Mouse (Mus musculus) cerebellum, adult 8-10 months (tissue): ENCODE measurements around the gene Shroom1.
A peak's percentile ranks its signal among the peaks of the same experiment; 100 is the strongest.

Experiments
- DNase-seq: peaks from one replicate; pipeline ENCODE4 v3.0.0; 2022

The Shroom1 gene

DNA sequence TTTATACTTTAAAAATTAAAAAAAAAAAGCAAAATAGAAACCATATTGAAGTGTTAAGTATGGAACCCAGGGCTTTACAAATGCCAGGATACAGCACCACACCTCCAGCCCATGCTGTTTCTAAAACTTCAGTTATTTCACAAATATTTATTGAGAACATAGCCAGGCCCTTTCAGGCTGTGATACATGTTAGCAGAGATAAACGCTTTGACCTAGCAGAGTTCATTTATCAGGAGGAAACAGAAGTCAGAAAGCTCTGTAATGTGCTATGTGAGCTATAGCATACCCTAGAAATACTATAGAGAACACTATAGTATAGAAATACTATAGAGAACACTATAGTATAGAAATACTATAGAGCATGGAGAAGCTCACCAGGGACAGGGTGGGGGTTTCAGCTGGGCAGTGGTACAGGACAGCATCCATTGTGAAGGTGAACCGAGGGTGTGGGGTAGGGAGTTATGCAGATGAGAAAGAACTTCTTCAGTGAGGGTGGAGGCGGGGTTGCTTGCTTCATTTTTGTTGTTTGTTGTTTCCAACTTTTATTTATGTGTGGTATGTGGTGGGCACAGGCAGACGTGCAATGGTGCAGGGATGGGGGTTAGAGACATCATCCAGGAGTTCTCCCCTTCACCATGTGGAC is 24.2 kb downstream of the Shroom1 start:
- no peak for DNase-seq

DNA sequence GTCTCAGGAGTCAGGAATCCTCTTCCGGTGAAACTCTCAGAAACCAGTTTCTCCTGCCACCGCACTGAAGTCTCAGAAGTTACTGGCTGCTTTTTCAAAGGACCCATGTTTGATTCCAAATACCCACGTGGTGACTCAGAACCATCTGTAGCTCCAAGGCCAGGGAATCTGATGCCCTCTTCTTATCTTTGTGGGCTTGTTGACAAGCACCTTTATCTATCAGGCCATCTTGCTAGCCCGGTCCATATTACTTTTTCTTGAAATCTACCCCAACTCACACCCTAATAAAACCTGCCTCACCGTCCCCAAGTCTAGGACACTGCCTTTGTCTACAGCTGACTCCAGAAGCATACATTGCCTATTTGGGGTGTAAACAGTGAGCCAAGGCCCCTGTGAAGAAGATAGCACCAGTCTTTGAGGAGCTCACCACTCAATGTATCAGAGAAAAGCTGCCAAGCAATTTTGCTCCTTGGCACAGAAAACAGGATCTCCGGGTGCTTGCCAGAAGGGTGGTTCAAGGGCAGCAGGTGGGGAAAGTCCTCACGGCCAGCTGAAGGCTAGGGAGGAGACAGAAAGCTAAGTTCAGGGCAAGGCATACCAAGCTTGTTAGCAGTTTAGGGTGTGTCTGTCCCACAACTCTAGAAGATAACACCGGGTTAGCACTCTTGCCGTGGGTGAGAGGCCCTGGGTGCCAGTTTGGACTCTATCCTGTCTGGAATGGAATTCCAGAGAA is 26.3 kb downstream of the Shroom1 start:
- DNase-seq, result peak; percentile 56

DNA sequence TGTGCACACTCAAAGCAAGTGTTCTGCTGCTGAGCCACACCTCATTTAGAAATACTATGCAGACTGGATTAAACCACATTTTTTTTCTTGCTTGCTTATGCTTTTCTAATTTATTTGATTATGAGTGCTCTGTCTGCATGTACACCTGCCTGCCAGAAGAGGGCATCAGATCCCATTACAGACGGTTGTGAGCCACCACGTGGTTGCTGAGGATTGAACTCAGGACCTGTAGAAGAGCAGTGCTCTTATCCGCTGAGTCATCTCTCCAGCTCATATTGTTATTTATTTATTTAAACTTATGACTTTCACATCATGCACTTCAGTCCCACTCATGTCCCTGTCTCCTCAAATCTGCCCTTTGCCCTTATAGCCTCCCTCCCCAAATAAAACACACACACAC is 28.7 kb downstream of the Shroom1 start:
- DNase-seq, result no peak

DNA sequence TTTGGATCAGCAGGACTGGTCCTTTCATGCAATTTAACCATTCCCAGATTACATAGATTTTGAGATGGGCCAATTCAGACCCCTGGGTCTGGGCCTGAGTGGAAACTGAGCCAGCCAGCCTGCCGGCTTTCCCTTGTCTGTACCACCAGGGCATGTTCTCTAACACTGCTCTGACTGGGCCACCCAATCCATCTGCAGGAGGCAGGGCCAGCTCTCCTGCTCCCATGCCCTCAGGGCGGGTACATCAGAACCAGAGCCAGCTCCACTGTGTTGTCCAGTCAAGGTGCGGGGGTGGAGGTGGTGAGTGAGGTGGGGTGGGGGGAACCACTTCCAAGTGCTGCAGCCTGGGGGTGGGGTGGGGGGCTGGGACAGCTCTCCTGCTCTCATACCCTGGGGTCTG is 29.3 kb downstream of the Shroom1 start:
- DNase-seq, result no peak

DNA sequence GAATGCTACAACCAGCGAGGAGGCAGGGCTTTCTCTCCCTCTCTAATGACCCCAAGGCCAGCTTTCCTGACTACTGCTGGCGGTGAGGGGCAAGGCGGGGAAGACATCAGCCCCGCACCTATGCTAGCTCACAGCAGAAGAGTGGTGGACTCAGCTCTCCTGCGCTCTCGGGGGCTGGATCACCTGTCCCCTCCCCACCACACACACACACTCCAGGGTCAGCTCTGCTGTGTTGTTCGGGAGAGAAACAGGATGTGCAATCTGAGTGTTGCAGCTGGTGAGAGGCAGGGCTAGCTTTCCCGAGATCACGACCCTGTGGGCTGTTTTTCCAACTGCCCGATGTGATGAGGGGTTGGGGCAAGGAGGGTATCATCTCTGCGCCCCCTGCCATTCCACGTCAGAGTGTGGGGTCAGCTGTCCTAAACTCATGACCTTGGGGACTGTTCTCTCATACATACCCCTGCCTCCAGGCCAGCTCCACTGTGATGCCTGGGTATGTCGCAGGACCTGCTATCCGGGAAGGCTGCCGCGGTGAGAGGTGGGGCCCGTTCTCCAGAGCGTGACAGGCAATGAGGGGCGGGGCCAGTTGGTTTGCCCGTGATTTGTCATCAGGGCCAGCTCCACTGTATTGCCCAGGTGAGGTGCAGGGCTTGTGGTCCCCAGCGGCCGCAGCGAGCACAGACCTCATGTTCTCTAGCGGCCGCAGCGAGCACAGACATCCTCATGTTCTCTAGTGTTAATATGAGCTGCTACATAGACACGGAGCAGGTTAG is 30.0 kb downstream of the Shroom1 start:
- peak; percentile 82 for DNase-seq

DNA sequence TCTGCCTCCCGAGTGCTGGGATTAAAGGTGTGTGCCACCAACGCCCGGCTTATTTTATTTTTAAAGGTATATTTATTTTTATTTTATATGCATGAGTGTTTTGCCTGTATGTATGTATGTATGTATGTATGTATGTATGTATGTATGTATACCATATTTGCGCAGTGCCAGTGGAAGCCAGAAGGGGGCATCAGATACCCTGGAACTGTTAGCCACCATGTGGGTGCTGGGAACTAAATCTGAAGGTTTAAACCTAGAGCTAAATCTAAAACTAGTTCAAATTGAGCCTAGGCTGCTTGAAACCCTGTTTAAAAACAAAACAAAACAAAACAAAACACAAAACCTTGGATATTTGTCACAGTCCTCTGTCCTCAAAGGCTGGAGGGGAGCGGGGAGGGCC is 32.0 kb downstream of the Shroom1 start:
- DNase-seq, result no peak

DNA sequence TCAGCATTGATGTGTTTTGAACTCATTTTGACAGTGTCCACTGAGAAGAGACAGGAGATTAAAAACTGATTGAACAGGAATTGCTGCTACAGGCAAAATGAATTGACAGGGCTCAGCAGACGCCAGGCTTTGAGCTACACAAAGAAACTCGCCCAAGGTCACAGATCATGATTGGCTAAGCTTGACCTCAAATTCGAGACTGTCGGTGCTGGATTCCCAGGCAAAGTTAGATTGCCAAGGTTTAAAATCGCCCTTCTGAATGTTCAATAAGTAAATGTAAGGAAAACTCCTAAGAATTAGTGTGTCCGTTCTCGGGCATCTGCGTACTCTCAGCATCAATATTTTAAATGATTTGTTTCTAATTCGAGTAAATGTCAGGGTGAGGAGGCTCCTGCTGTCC is 32.4 kb downstream of the Shroom1 start:
- DNase-seq, result no peak

DNA sequence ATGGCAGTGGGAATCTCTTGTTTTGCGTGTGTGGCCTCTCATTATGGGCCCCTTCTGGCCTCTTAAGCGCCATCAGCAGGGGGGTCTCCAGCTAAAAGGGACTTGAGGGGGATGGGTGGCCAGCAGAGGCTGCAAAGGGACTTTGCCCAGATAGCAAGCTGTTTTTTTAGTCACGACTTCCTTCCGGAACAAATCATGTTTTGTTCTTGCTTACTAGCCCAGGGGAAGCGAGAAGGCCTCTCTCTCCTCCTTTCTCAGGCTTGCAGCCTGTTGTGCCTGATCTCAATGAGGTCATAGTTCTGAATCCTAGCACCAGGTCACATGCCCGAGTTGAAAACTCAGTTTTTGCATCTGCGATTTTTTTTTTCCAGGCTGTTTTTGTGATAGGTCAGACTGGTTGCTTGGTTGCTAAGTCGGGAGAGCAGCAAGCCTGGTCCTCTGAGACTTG is 35.0 kb downstream of the Shroom1 start:
- DNase-seq, result no peak

DNA sequence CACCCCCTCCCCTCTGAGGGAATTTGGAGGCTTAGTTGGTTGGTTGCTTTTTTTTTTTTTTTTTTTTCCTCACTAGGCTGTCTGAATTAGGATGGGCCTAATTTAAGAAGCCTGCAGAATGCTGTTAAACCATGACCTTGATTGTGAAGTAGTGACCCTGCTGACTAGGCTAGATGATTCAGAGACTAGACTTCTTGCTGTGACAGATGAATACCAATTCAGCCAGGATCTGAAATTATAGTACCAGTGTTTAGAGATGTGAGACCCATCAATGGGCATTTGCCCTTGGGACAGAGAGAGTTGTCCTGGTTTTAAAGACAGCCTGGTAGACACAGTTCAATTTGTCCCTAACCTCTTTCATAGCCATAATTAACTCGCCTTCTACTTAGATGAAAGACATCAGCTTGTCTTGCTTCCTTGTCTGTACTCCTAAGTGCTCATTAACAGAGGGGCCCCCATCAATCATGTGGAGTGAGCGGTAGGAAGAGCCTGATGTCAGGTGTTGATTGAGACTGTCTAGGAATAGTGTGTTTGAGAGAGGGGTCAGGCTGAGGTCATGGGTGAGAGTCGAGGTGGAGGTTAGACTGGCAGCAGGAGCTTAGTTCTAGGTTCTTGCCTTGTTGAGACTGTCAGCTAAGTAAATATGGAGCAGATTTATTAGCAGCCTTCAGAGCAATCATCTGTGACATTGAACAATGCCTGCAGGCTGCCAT is 36.4 kb downstream of the Shroom1 start:
- no peak for DNase-seq

DNA sequence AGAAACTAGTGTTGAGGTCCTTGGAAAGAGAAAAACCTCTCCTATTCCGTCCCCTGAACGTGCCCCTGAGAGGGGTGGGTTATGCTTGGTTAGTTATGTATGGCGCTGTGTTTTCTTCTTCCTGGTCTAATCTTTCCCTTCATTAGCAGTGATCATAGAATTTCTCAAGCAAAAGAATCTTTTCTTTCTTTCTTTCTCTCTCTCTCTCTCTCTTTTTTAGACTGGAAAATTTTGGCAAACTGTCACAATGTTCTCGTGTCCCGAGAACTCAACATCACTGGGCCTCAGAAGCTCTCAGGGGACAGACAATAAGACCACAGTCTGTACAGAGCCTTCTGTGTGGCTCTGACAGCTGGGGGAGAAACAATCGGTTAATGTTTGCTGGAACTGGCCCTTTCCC is 38.4 kb downstream of the Shroom1 start:
- no peak for DNase-seq

DNA sequence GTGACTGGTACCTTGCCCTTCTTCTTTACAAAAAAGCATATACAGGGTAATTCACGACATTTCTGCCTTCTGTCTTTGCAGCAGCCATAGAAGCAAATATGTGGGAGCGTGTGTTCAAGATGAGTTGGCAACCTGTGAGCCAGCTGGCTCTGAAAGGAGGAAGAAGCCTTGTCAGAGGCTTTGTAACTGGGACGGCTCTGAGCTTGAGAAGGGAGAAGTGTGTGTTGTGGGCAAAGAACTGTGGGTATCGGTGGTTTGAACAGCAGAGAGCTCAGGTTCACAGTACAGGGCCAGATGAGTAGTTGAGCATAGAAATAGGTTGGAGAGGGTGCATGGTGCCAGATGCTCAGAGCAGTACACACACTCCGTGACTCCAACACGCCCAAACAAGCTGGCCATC is 39.9 kb downstream of the Shroom1 start:
- DNase-seq, result no peak

DNA sequence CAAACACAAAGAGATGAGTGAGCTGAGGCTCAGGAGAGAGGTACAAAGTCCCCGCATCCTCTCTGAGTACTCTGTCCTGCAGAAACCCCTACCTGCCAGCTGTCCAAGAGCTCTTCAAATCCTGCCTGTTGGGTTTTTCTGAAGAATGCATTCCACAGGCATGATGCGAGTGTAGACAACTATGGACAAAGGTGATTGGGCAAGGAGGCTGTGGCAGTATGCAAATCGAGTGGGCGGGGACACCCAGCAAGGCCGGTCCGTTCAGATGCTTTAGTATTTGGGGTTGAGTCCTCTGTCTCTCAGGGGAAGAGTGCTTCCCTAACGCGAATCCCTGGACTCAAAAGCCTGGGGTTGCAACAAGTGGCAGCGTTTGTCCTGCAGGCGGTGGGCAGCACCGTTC is 43.6 kb downstream of the Shroom1 start:
- DNase-seq, result no peak

DNA sequence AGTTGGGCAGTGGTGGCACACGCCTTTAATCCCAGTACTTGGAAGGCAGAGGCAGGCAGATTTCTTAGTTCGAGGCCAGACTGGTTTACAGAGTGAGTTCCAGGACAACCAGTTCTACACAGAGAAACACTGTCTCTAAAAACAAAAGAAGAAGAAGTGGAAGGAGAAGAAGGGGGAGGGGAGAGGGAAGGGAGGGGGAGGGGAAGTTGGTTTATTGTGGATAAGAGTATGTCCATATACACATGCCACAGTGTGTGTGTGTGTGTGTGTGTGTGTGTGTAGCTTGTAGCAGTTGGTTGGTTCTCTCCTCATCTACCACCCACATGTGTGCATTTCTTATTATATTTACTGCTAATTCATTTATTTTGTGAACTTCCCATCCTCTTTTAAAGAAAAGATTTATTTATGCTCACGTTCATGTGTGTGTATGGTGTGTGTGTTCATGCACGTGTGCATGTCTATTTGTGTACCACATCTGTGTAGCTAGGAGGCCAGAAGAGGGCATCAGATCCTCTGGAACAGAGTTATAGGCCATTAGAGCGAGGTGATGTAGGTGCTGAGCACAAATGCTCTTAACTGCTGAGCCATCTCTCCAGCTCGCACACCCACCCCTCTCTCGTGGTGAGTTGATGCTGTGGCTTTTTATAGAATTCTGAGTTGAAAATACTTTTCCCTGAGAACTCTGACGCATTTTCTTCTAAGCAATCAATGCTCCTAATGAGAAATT is 45.2 kb downstream of the Shroom1 start:
- DNase-seq, result no peak

DNA sequence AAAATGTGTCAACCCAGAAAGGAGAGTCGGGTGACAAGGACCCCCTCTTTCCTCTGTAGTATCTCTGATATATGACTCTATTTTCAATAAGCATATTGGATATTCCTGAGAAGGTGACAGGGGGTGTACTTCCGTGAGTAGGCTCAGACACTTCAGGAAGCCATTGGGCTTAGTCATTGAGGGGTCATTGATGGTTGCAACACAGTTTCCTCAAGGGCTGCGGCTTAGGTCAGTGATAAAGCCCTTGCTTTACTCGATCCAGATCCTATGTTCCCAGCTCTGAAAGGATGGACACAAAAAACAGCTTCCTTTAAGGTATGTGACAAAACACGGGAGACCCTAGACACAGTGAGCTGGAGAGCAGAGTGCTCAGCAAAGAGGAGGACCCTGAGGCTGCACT is 46.7 kb downstream of the Shroom1 start:
- no peak for DNase-seq

DNA sequence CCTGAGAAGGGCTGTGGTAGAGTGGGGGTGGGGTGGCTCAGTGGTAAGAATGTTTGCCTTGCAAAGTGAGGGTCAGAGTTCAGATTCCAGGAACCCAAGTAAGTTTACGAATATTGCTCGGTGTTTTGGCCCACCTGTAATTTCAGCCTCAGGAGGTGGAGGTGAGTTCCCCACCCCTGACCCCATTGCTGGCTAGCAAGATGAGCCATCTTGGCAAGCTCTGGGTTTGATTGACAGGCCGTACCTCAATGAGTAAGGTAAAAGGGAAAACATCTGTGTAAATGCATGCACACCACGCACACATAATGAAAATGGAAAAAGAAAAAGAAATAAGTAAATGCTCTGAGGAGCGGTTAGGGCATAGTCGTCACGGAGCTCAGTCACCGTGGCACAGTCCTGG is 47.4 kb downstream of the Shroom1 start:
- no peak for DNase-seq

DNA sequence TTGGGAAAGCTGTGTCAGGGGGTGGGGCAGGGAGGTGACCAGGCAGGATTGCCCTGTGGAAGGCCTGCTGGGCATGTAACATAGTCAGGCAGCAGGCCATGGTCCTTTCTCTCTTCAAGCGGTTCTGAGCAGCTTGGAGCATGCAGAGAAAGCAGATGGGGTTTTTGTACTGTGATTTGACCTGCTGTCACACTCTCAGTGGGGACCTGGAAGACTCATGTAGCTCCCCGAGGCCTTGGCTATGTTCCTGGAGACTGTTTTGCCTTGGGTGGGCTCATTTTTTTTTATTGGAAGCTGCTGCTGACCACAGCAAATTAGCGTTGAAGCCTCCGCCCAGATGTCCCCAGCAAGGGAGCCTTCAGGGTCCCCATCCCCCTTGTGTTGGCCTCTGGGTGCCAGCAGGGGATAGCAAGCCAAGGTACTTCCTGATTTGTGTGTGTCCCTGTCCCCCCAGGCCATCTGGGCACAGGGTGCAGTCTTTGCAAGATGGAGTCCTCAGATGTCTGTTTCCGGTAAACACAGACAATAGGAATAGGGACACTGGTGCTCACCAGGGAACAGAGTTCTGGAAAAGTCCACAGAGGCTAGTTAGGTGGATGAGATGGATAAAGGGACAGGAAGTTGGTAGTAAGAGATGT is 48.1 kb downstream of the Shroom1 start:
- DNase-seq, result peak; percentile 95

DNA sequence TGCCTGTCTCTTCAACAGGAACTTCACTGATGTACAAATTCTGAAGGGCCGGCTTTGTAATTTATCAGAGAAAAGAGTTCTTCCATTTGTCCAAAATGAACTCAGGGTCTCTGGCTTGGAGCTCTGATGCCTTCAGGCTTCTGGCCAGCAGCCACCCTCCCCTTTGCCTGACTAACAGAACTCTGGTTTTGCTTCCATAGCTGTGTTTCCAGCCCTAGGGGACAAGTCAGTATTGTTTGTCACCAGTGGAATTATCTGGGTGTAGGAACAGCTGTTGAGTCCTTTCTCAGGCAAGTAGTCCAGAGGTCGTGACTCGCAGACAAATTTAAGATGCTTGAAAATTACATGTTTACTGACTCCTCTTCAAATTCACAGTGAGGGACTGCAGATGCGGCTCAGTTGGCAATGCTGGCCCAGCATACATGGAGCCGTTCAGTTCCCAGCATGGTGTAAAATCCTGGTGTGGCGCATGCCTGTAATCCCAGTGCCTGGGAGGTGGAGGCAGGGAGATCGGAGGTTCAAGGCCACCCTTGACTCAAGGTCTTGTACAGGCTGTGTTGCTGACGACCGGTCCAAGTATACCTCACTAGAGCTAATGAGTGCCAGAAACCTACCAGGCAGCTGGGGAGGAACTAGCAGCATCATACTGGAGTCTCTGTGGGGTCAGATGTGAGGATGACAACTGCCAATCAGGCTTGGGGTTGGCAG is 50.2 kb downstream of the Shroom1 start:
- no peak for DNase-seq

DNA sequence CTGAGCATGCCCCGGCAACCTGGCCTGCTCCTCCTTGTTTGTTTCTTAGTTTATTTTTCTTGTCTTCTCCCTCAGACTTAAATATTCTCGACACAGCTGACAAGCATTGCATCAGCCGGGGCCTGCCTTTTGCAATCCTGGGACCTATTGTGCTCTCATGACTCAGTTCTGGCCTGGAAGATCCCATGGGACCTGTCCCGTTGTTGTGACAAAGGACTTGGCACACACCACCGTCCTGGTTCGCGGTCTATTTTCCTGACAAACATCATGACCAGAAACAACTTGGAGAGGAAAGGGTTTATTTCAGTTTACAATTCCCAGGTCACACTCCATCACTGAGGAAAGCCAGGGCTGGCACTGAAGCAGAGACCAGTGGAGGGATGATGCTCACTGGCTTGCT is 51.1 kb downstream of the Shroom1 start:
- no peak for DNase-seq

DNA sequence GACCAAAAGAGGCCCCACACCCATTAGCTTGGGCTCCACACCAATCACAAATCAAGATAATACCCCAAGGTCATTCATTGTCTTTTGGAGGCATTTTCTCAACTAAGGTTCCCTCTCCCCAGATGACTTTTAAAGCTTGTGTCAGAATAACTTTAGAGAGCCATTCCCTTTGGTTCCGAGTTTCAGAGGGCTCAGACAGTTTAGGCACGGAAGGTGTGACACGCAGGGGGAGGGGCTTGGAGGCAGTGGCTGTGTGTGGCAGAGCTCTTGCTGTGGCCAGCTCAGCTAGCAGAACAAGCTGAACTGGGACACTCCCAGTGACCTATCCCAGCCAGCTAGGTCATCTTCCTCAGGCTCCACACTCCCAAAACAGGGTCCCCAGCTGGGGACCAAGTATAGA is 51.6 kb downstream of the Shroom1 start:
- DNase-seq, result no peak

DNA sequence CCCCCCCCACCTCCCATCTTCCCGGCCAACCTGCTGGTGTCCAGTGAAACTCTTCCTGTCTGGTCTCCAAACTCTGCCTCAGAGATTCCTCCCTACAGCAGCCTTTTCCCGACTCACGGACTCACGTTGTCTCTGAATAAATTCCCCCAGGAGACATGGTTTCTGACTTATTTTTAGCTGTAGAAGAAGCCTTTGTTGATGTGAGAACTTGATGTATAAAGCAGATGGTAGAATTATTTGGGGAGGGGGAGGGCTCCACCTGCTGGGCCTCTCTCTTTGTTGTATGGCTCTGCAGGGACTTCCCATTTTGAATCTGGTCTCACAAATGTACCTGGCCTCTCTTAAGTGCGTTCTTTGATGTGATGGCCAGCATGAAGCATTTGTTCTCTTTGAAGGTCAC is 53.3 kb downstream of the Shroom1 start:
- DNase-seq, result no peak
